Mouse (Mus musculus): Measurements from ENCODE around the gene Vgll4. TPM values are rescaled to one million over a fixed set of nuclear protein-coding genes. Genes with fewer than 3 reads are reported as not detected.
"Not testable (repeated sequence)": the region's sequence is repeated elsewhere in the genome, so short reads cannot be mapped to it uniquely, and the experiment has no call there.

Gene Vgll4
- polyA plus RNA-seq, 1 experiment from 2014 or later: 94.2 TPM

GRCm38 (mm10) chr6:114895191-114895590 is 74.6 kb downstream of the Vgll4 start:
- Histone ChIP-seq H3K9me3 (replicated peaks) (no peaks in the 10 kb centered on the region), H3K36me3 (peaks cover 3% of the 10 kb centered on the region; the same call in 1 of the 2 replicates), H3K27me3 (no peaks in the 10 kb centered on the region), H3K9ac (no peak overlapping the region), H3K27ac (no peak overlapping the region), H3K4me3 (no peak overlapping the region), H3K4me2 (replicated peaks) (no peak overlapping the region), H3K4me1 (peaks cover 61% of the 10 kb centered on the region)
- 94% methylated on average over 7 of the region's 7 CpGs for WGBS
- no peak for ATAC-seq (ENCODE audit: low FRiP score)

GRCm38 (mm10) chr6:114894548-114895106 is 75.2 kb downstream of the Vgll4 start:
- ATAC-seq (ENCODE audit: low FRiP score): no peak
- Histone ChIP-seq H3K4me3 (no peak overlapping the region), H3K9ac (no peak overlapping the region), H3K27me3 (no peaks in the 10 kb centered on the region), H3K4me1 (peaks cover 58% of the 10 kb centered on the region), H3K36me3 (peaks cover 3% of the 10 kb centered on the region; the same call in 1 of the 2 replicates), H3K4me2 (replicated peaks) (no peak overlapping the region), H3K27ac (no peak overlapping the region), H3K9me3 (replicated peaks) (no peaks in the 10 kb centered on the region)
- 62% methylated on average over 4 of the region's 4 CpGs for WGBS

GRCm38 (mm10) chr6:114893427-114894209 is 76.2 kb downstream of the Vgll4 start:
- H3K4me2 ChIP-seq (replicated peaks): no peak overlapping the region
- H3K9me3 ChIP-seq (replicated peaks): no peaks in the 10 kb centered on the region
- H3K27me3 ChIP-seq: no peaks in the 10 kb centered on the region
- peaks cover 3% of the 10 kb centered on the region; the same call in 1 of the 2 replicates for H3K36me3 ChIP-seq
- no peak overlapping the region for H3K27ac ChIP-seq
- H3K9ac ChIP-seq: no peak overlapping the region
- H3K4me1 ChIP-seq: peaks cover 58% of the 10 kb centered on the region
- ATAC-seq (ENCODE audit: low FRiP score): no peak
- 80% methylated on average over 20 of the region's 20 CpGs for WGBS
- no peak overlapping the region for H3K4me3 ChIP-seq

- H3K27ac ChIP-seq: peak overlapping the region; percentile 76
- H3K4me3 ChIP-seq: no peak overlapping the region
- WGBS: 15% methylated on average over 6 of the region's 6 CpGs
- peaks cover 67% of the 10 kb centered on the region for H3K4me1 ChIP-seq
- H3K27me3 ChIP-seq: no peaks in the 10 kb centered on the region
- H3K4me2 ChIP-seq (replicated peaks): peak overlapping the region; percentile 25
- no peaks in the 10 kb centered on the region for H3K9me3 ChIP-seq (replicated peaks)
- H3K36me3 ChIP-seq: peaks cover 3% of the 10 kb centered on the region; the same call in 1 of the 2 replicates
- ATAC-seq (ENCODE audit: low FRiP score): peak; percentile 53; the same call in 1 of the 2 replicates
- 0 out of 2 replicates have a peak overlapping the region, but pooled peaks have one; percentile 32 for H3K9ac ChIP-seq
Measured at GRCm38 (mm10) chr6:114892363-114892762, 77.4 kb downstream of the Vgll4 start.

- H3K9ac ChIP-seq: 0 out of 2 replicates have a peak overlapping the region, but pooled peaks have one; percentile 32
- no peaks in the 10 kb centered on the region for H3K9me3 ChIP-seq (replicated peaks)
- H3K4me1 ChIP-seq: peaks cover 73% of the 10 kb centered on the region
- peaks cover 1% of the 10 kb centered on the region; the same call in 1 of the 2 replicates for H3K36me3 ChIP-seq
- H3K27ac ChIP-seq: peak overlapping the region; percentile 76
- peak overlapping the region; percentile 25 for H3K4me2 ChIP-seq (replicated peaks)
- WGBS: 58% methylated on average over 12 of the region's 12 CpGs
- no peak for ATAC-seq (ENCODE audit: low FRiP score)
- no peaks in the 10 kb centered on the region for H3K27me3 ChIP-seq
- H3K4me3 ChIP-seq: no peak overlapping the region
Measured at GRCm38 (mm10) chr6:114891771-114892170, 78.0 kb downstream of the Vgll4 start.

- no peaks in the 10 kb centered on the region for H3K27me3 ChIP-seq
- H3K9me3 ChIP-seq (replicated peaks): no peaks in the 10 kb centered on the region
- H3K4me3 ChIP-seq: no peak overlapping the region
- WGBS: 89% methylated on average over 12 of the region's 12 CpGs
- H3K9ac ChIP-seq: no peak overlapping the region
- ATAC-seq (ENCODE audit: low FRiP score): no peak
- no peaks in the 10 kb centered on the region; the same call in 1 of the 2 replicates for H3K36me3 ChIP-seq
- H3K4me1 ChIP-seq: peaks cover 78% of the 10 kb centered on the region
- H3K4me2 ChIP-seq (replicated peaks): no peak overlapping the region
- peak overlapping the region; percentile 44; the same call in 1 of the 2 replicates for H3K27ac ChIP-seq
Measured at GRCm38 (mm10) chr6:114891272-114891671, 78.5 kb downstream of the Vgll4 start.

GRCm38 (mm10) chr6:114890411-114891115 is 79.2 kb downstream of the Vgll4 start:
- whole genome bisulfite sequencing: 42% methylated on average over 19 of the region's 19 CpGs
- Histone ChIP-seq H3K27ac (peak overlapping the region; percentile 13), H3K9me3 (replicated peaks) (no peaks in the 10 kb centered on the region), H3K27me3 (no peaks in the 10 kb centered on the region), H3K4me2 (replicated peaks) (no peak overlapping the region), H3K4me3 (no peak overlapping the region), H3K4me1 (peaks cover 84% of the 10 kb centered on the region), H3K36me3 (peaks cover under 1% of the 10 kb centered on the region), H3K9ac (no peak overlapping the region)
- ATAC-seq (ENCODE audit: low FRiP score): no peak

GRCm38 (mm10) chr6:114889971-114890370 is 79.8 kb downstream of the Vgll4 start:
- H3K27me3 ChIP-seq; ATAC-seq (ENCODE audit: low FRiP score); H3K36me3 ChIP-seq; H3K9me3 ChIP-seq (replicated peaks); H3K4me3 ChIP-seq; H3K9ac ChIP-seq; H3K4me2 ChIP-seq (replicated peaks): not testable (repeated sequence)
- H3K27ac ChIP-seq: 0 out of 2 replicates have a peak overlapping the region, but pooled peaks have one; percentile 13
- WGBS: 58% methylated on average over 3 of the region's 3 CpGs
- H3K4me1 ChIP-seq: peaks cover 89% of the 10 kb centered on the region

- Histone ChIP-seq H3K36me3 (peaks cover 12% of the 10 kb centered on the region), H3K27me3 (no peaks in the 10 kb centered on the region), H3K4me1 (peaks cover 90% of the 10 kb centered on the region), H3K9ac (no peak overlapping the region), H3K27ac (peak overlapping the region; percentile 72), H3K9me3 (replicated peaks) (no peaks in the 10 kb centered on the region), H3K4me3 (no peak overlapping the region), H3K4me2 (replicated peaks) (peak overlapping the region; percentile 12; the same call in 1 of the 2 replicates)
- ATAC-seq (ENCODE audit: low FRiP score): peak; percentile 59
- 6% methylated on average over 13 of the region's 13 CpGs for WGBS
Measured at GRCm38 (mm10) chr6:114888922-114889321, 80.9 kb downstream of the Vgll4 start.

GRCm38 (mm10) chr6:114886504-114887361 is 83.1 kb downstream of the Vgll4 start:
- 63% methylated on average over 11 of the region's 11 CpGs for WGBS
- H3K9ac ChIP-seq: no peak overlapping the region
- no peaks in the 10 kb centered on the region for H3K9me3 ChIP-seq (replicated peaks)
- H3K27me3 ChIP-seq: no peaks in the 10 kb centered on the region
- no peak overlapping the region for H3K27ac ChIP-seq
- H3K4me1 ChIP-seq: peaks cover 88% of the 10 kb centered on the region
- no peak overlapping the region for H3K4me2 ChIP-seq (replicated peaks)
- H3K4me3 ChIP-seq: no peak overlapping the region
- peaks cover 12% of the 10 kb centered on the region for H3K36me3 ChIP-seq
- ATAC-seq (ENCODE audit: low FRiP score): no peak

GRCm38 (mm10) chr6:114886012-114886411 is 83.8 kb downstream of the Vgll4 start:
- Histone ChIP-seq H3K9me3 (replicated peaks) (no peaks in the 10 kb centered on the region), H3K4me2 (replicated peaks) (no peak overlapping the region), H3K27ac (no peak overlapping the region), H3K9ac (no peak overlapping the region), H3K36me3 (peaks cover 12% of the 10 kb centered on the region), H3K4me1 (peaks cover 88% of the 10 kb centered on the region), H3K27me3 (no peaks in the 10 kb centered on the region), H3K4me3 (no peak overlapping the region)
- 86% methylated on average over 6 of the region's 6 CpGs for WGBS
- ATAC-seq (ENCODE audit: low FRiP score): no peak
